Mouse (Mus musculus) urinary bladder, postnatal 36 days (tissue): ENCODE measurements around the gene Nceh1.
"Not testable (repeated sequence)": the region's sequence is repeated elsewhere in the genome, so short reads cannot be mapped to it uniquely, and the experiment has no call there.

ENCODE experiments used
- DNase-seq, 2 experiments: peaks; one replicate each; pipeline ENCODE4 v3.0.0; 2022; ENCODE audit warnings: low spot score in 2 of 2, mixed read lengths in 1 of 2

Nceh1 gene

DNA sequence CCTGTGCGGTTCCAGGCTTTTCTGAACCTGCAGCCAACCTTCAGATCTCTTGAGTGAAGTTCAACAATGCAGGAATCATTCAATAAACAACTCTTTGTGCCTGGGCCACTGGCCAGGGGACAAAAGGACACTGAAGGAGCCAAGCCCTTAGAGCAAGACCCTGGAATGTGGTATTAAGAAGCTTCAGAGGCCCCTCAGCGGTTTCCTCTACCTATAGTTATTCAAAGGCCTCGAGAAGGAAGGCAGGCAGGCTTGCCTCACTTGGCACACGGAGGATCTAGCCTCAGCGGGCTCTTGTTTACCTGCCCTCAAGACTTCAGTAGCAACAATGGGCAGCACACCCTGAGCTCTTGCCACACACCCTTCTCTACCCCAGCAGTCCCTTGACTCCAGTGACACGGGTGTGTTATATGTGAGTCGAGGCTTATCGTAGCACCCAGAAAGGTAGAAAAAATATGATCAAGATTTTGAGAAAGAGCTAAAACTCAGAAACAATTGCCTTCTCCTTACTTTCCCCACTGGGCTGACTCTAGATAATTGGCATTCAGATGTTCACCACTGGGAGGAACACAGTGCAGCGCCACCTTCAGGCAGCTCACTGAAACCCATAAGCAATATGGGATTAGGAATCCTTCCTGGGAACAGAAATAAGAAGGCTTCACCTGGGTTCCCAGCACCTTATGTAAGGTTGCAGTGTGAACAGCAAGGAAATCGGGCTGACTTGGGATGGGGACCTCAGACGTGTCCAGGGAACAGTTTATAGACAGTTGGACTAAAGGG is 46.0 kb downstream of the Nceh1 start:
- no peak for DNase-seq

DNA sequence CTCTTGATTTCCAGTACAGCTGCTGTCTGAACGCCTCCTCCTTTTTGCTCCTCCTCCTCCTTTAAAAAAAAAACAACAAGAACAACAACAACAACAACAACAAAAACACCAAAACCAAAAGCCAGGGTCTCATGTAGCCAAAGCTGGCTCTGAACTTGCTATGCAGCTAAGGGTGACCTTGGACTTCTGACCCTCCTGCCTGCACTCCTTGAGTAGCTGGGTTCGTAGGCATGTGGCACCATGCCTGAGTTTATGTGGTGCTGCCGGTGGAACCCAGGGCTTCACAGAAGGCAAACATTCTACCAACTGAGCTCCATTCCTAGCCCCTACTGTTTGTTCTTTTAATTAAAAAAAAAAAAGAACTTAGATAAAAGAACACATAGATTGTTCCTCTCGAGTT is 50.6 kb downstream of the Nceh1 start:
- no peak for DNase-seq

DNA sequence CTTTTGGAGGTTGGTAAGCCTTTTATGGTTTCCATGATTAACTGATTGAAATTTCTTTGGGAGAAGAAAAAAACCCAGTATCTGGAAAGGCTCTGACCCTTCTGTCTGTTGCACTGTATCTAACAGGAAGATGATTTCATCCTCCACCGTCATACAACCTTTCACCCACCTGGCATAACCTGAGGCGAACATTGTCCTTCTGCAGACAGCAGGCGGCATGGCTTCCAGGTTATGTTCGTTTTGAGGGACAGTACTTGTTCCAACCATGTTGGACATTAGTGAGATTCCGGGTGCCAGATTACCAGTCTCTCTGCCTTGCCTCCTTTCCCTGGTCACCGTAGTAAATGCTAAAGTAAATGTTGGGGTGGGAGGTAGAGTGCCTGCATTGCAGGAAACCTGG is 51.1 kb downstream of the Nceh1 start:
- DNase-seq, result no peak

DNA sequence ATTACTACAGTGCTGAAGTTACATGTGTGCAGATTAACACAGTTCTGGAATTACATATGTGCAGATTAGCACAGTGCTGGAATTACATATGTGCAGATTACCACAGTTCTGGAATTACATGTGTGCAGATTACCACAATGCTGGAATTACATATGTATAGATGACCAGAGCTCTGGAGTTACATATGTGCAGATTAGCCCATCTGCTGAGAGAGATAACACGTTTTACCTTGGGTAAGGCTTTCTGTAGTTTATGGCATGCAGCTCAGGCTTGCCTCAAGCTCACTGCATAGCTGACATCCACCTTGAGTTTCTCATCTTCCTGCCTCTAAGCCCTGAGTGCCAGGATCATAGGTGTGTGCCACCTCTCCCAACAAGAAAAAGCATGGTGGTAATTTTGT is 52.2 kb downstream of the Nceh1 start:
- DNase-seq, result no peak

DNA sequence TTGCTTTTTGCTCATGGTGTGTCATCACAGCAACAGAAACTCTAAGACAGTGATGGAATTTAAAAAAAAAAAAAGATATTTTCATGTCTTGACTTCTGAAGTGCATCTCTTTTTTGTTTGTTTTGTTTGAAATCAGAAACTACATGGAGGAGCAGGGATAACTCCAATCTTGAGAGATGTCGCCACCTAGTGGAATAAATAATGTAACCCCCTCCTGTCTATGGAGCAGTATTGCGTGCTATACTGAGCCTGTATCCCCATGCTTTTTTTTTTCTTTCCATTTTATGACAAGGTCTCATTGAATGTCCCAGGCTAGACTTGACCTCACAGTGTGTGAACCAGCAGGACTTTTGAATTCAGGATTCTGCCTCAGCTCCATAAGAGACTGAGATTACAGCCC is 54.5 kb downstream of the Nceh1 start:
- peak in 1 of 2 experiments; percentile 18 for DNase-seq

DNA sequence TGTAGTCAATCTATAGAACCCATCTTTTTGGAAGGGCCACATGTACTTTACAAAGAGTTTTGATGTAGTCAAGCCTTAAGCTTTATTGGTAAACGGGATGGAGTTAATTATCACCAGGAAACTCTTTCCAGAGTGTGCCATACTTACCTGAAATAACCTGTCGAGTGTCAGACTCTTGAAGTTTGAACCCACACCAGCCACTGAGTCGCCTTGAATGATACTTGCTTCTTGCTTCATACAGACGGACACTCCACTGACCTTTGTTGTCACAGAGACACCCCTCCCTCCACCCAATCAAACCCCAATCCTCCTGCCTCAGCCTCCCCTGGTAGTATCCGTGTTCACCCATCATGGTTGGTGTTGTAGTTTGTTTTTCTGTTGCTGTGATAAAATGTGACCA is 55.8 kb downstream of the Nceh1 start:
- no peak for DNase-seq

DNA sequence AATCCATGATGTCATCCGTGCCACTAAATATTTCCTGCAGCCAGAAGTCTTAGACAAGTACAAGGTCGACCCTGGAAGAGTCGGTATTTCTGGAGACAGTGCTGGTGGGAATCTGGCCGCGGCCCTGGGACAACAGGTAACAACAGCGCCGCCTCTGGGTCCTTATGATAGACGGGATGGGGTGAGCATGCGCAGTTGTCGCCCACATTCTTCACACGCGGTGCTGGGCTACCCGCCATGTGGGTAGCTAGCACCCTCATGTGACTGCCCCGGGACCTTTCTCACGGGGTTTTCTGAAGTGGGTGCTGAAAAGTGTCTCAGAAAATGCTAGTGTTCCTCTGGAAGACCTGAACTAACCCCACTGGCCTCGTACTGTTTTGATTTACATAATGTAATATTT is 56.8 kb downstream of the Nceh1 start:
- no peak for DNase-seq

DNA sequence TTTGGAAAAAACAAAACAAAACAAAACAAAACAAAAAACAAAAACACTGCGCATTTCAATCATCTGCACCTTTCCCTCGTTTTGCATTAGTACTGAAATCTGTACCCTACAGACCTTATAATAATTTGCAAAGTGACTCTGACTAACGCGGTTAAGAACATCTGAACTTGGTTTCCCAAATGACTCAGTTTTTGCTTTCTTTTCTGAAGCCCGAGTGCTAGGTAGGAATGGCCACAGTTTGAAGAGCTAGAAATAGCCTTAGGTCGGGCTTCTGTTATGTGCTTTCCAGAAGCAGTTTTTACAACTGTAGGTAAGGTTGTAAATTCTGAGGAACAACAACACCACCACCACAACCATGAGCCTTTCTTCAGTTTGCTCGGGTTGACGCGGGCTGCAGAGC is 59.1 kb downstream of the Nceh1 start:
- no peak for DNase-seq

DNA sequence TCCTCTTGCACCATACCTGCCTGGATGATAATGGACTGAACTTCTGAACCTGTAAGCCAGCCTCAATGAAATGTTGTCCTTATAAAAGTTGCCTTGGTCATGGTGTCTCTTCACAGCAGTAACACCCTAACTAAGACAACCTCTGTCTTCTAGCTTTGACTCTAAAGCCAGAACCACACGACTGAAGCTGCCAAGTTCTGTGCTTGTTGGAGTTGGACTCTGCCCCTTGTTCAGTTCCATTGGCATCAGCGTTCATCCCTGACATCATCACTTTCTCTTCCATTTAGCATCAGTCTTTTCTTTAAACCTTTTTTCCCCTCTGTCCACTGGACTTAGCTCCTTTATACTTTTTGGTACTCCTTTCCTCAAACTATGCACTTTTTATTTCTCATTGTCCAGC is 63.4 kb downstream of the Nceh1 start:
- DNase-seq, result no peak

DNA sequence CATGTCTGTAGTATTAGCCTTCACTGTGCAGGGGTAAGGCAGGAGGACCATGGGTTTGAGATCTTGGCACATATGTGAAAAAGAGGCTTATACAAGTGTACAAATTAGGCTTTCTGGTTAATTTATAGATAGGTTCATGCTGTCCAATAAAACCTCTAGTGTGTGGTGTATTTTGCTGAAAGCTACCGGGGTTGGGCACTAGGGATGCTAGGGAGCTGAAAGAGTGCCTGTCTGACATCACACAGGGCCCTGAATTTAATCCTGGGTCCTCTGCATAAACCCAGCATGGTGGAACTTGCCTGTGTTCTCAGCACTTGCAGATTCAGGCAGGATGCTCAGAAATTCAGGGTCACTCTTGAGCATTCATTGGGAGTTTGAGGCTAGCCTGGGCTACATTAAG is 65.0 kb downstream of the Nceh1 start:
- DNase-seq, result no peak

DNA sequence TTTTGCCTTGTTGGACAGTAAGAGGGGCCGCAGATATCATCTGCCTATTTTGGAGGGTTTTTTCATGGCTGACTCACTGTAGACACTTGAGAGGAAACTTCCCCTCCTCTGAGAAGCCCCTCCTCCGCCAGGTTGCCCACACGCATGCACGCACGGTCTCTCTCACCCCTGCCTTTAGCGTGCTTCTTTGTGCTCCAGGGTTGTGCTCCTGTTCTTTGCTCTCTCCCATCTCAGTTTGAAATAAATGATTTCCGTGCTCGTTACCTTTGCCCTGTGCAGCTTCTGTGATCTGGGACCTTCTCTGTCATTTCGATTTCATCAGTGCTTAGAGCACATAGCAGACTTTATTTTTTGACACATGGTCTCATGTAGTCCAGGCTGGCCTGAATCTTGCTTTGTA is 66.3 kb downstream of the Nceh1 start:
- no peak for DNase-seq

DNA sequence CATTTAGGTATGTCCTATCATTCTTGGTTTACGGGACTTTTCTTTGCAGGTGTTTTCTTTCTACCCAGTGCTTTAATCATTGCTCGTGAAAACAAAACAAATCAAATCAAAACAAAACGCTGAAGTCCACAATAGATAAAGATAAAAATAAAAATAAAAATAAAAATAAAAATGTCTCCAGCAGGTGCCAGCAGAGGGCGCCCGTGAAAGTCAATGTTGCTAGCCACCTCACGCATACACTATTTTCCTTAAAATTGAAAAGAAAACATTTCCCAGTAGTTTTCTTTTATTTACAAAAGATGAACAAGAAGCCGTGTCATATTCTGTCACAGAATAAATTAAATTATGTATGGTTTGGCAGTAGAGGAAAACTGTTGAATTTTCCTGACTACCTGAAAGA is 68.2 kb downstream of the Nceh1 start:
- DNase-seq, result no peak

DNA sequence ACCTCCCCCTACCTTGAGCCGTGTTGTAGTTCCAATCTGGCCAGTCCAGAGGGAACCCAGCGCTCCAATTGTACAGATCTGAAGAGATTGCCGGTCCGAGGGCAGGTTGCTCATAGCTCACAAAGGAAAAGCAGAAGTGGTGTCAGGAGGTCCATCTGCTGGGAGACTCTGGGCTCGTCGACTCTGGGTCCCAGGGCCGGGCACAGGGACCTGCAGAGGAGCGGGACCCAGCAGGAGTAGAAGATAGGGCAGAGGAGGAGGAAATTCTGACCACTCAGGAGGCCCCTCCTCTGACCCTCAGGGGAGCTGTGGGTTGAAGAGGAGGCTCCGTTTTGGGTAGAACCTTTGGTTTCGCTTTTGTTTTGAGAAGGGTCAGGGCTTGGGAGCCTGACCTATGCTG is 75.7 kb downstream of the Nceh1 start:
- DNase-seq, result no peak

DNA sequence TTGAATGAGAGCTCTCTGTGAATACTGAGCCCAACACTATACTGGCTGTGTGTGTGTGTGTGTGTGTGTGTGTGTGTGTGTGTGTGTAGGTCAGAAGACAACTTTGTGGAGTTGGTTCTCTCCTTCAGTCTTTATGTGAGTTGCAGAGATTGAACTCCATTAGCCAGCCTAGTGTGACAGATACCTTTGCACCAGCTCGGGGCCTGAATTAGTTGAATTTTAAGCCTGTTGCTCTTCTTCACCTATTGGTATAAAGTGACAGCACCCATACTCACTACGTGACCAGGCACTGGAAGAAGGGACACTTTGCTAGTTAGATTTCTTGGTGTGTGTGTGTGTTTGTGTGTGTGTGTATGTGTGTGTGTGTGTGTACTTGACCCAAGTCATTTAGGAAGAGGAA is 77.6 kb downstream of the Nceh1 start:
- no peak for DNase-seq

DNA sequence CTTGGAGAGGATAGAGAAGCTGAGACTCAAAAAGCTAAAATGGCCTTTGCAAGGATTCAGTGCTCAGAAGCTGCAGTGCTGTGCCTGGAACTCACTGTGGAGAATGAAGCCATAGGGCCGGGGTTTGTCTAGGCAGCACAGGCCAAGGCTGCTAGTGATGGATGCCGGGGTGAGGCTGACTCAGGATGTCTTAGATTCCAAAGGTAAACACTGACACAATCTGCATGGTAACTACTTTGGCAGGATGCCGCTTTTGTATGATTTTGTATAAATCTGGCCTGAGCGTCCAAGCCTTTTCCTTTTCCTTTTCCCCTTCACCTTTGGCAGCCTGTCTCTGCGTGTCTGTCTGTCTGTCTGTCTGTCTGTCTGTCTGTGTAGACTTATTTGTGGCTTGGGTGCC is 84.6 kb downstream of the Nceh1 start:
- no peak for DNase-seq

DNA sequence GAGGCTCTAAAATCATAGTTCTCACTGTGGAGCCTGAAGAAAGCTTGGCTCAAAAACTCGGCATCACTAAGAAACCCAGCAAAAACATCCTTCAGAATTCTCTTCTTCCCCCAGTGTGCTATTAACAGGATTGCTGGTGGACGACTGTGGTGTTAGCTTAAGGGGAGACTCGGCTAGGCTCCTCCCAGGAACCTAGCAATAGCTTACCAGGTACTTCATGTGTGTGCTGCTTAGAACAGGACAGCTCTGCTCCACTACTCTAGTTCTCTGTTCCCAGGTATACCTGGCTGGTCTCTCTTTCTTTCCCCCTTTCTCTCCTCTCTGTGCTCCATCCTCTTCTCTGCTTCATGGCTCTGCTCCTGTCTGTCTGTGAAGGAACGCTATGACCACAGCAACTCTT is 85.1 kb downstream of the Nceh1 start:
- DNase-seq, result no peak

DNA sequence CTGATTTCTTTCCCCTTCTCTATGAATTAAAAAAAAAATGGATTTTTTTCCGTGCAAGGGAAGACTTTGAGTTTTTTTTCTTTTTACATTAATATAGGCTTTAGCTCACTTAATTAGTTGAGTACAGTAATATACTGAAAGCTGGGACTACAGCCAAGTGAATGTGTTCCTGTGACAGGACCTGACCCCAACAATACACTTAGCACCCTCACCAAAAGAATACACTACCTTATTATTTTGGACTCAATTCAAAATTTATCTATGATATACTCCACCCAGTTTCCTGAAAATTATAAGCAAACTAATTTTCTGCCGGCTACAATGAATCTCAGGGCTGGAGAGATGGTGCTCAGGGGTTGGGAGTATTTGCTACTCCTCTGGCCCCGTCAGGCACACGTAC is 86.4 kb downstream of the Nceh1 start:
- no peak for DNase-seq

DNA sequence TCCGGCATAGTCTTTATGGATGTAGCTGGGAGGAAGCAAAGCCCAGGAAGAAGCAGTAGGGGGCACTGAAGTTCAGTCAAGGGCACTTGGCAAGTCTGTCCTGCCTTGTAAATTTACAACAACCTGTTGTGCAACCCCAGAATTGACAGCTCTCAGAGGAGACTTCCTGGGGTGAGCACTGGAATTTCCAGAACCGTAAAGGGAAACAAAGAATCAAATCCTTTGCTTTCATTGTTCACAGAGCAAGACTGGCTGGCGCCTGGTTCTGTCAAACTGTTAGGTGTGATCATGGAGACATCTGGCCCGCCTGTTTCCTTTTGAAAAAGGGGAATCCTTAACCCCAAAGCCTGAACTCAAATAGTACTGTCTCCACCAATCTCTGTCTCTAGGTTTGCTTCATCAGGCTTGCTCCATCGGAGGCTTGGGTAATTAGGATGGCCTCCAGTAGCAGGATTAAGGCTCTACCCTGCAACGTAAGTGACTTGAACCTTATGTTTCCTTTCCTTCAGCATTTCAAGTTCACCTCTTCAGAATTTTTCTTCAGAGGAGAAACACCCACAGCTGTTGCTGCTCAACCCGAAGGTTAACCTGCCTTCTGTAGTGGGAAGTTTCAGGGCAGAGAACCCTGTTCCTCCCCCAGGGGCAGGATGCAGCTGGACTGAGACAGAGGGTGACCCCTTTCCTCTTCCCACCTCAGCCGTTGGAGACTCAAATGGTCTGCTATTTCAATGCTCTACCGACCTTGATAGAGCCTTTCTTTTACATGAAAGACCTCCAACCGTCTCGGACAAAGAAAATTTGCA is 87.6 kb downstream of the Nceh1 start:
- DNase-seq, result peak; percentile 37 to 56

DNA sequence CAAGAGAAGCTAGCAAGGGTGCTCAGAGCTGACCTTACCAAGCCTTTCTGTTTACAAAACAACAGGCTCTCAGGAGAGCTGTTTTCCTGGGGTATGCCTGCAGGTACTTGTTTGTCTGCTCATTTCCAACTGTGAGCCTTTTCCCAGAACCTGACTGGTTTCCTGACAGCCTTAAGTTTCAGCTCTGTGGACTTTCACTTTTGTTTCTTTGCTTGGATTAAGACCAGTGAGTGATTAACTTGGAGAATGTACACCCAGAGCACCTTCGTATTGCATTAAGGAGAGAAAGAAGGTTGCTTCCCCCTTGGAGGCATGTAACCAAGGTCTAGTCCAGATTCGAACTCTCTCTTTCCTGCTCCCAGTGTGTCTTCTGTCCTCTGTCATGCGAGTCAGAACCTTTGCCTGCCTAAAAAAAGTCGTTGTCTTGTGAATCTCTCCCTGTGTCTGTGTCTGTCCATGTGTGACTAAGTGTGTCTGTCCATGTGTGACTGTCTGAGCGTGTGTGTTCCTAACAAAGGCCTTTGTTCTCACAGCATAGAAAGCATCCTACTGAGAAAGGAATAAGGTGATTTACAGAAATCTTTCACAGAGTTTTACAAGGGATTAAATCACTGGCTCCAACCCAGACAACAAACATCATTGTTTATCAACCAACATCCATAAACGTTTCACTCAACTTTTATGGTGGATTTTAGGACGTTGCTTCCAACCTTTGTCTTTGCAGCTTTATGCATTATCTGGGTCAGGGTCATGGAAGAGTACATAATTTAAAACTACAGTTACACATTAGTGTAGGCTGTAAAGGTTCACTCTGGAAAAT is 90.4 kb downstream of the Nceh1 start:
- no peak for DNase-seq

DNA sequence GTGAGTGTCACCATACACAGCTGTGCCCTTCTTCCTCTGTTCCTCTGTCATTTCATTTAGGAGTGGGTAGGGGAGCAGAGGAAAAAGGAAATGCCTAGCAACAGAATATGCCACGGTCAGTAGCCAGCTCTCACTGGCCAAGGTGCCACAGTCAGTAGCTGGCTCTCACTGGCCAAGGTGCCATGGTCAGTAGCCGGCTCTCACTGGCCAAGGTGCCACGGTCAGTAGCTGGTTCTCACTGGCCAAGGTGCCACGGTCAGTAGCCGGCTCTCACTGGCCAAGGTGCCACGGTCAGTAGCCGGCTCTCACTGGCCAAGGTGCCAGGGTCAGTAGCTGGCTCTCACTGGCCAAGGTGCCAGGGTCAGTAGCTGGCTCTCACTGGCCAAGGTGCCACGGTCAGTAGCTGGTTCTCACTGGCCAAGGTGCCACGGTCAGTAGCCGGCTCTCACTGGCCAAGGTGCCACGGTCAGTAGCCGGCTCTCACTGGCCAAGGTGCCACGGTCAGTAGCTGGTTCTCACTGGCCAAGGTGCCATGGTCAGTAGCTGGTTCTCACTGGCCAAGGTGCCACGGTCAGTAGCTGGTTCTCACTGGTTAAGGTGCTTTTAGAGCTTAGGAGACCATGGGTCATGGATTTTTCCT is 96.6 kb downstream of the Nceh1 start:
- DNase-seq, result not testable (repeated sequence)

DNA sequence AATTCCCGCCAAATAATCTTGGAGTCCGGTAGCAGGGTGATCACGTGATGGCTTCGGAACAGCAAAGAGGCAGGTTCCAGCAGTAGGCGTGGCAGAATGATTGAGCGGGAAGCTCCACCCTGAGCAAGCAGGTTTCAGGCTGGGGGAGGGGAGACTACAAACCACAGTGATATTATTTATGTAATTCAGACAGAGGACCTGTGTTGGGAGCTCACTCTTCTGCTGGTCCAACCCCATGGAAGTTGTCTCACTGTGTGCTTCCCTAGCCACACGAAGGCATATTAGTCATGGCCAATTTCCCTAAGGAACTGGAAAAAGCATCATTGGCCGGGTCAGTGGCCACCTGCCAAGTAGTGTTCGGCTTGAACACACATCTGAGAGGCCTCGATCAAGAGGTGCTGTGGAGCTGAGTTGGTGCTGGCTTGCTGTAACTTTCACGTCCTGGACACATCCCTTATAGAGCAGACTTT is 97.5 kb downstream of the Nceh1 start:
- no peak for DNase-seq
